Mouse (Mus musculus) heart, embryonic 14.5 days (tissue): Measurements from ENCODE around the gene Ccdc88b. TPM values are rescaled to one million over a fixed set of nuclear protein-coding genes. Genes with fewer than 3 reads are reported as not detected.

ENCODE experiments used
- ATAC-seq: fragments of 200-750 bp; cut with Nextera tagmentation; 2 replicates; pipeline ENCODE4 v1.8.0; 2017; ENCODE audit warnings: low read depth, moderate TSS enrichment; ENCODE audit not compliant: insufficient number of reproducible peaks, insufficient read depth, low FRiP score
- H3K27ac ChIP-seq, 2 experiments: fragments of 200-500 bp in 1 of 2; fragments of 300-500 bp in 1 of 2; sonication (generic) in 1 of 2; replicated peaks in 1 of 2; 2 replicates each; pipeline ENCODE4 v1.5.1; 2012 to 2014; ENCODE audit warnings: low read depth in 2 of 2, low read length in 2 of 2, control low read depth in 1 of 2, mild to moderate bottlenecking in 1 of 2, mixed read lengths in 1 of 2; ENCODE audit not compliant: control insufficient read depth in 1 of 2, insufficient read depth in 1 of 2
- H3K27me3 ChIP-seq: fragments of 300-500 bp; sonication (generic); 2 replicates; pipeline ENCODE4 v1.6.1; 2014; ENCODE audit warnings: mild to moderate bottlenecking, low read length, control low read depth; ENCODE audit not compliant: control insufficient read depth, insufficient read depth
- H3K36me3 ChIP-seq: fragments of 300-500 bp; sonication (generic); 2 replicates; pipeline ENCODE4 v1.6.1; 2014; ENCODE audit warnings: mild to moderate bottlenecking, control low read depth, low read length, mixed read lengths; ENCODE audit not compliant: control insufficient read depth, insufficient read depth
- H3K4me1 ChIP-seq, 2 experiments: fragments of 200-500 bp in 1 of 2; fragments of 300-500 bp in 1 of 2; sonication (generic) in 1 of 2; 2 replicates each; pipeline ENCODE4 v1.6.1; 2012 to 2014; ENCODE audit warnings: low read length in 2 of 2, control low read depth in 1 of 2, mixed read lengths in 1 of 2; ENCODE audit not compliant: control insufficient read depth in 2 of 2, insufficient read depth in 2 of 2
- H3K4me2 ChIP-seq: fragments of 300-500 bp; sonication (generic); 2 replicates; pipeline ENCODE4 v1.6.1; 2014; ENCODE audit warnings: mild to moderate bottlenecking, low read length
- H3K4me3 ChIP-seq, 2 experiments: fragments of 200-500 bp in 1 of 2; fragments of 300-500 bp in 1 of 2; sonication (generic) in 1 of 2; 2 replicates each; pipeline ENCODE4 v1.5.1; 2012 to 2014; ENCODE audit warnings: low read length in 2 of 2, mild to moderate bottlenecking in 2 of 2, control low read depth in 1 of 2, low read depth in 1 of 2, moderate library complexity in 1 of 2; ENCODE audit not compliant: control insufficient read depth in 1 of 2, insufficient read depth in 1 of 2
- H3K9ac ChIP-seq: fragments of 300-500 bp; sonication (generic); 2 replicates; pipeline ENCODE4 v1.6.1; 2014; ENCODE audit warnings: mild to moderate bottlenecking, low read length
- H3K9me3 ChIP-seq: fragments of 300-500 bp; sonication (generic); 2 replicates; pipeline ENCODE4 v1.6.1; 2016; ENCODE audit warnings: low read length, control low read depth; ENCODE audit not compliant: control insufficient read depth
- WGBS: fragments of 180-500 bp; shearing (Covaris S2); extraction: QIAGEN DNeasy Blood & Tissue Kit; methylation state at CpG from one replicate; pipeline ENCODE4 v1.1.7; 2014; 5-methylcytosine and 5-hydroxymethylcytosine counted together
- polyA plus RNA-seq: library from polyadenylated mRNA; unstranded; fragments of >200 nt; fragmentation: Nextera tagmentation; extraction: Ambion mirVana; gene quantifications from 2 replicates; pipeline ENCODE4 v1.2.1, GENCODE M21; 2014

Ccdc88b gene
- polyA plus RNA-seq, 1 experiment from 2014 or later = 0.22 TPM

DNA sequence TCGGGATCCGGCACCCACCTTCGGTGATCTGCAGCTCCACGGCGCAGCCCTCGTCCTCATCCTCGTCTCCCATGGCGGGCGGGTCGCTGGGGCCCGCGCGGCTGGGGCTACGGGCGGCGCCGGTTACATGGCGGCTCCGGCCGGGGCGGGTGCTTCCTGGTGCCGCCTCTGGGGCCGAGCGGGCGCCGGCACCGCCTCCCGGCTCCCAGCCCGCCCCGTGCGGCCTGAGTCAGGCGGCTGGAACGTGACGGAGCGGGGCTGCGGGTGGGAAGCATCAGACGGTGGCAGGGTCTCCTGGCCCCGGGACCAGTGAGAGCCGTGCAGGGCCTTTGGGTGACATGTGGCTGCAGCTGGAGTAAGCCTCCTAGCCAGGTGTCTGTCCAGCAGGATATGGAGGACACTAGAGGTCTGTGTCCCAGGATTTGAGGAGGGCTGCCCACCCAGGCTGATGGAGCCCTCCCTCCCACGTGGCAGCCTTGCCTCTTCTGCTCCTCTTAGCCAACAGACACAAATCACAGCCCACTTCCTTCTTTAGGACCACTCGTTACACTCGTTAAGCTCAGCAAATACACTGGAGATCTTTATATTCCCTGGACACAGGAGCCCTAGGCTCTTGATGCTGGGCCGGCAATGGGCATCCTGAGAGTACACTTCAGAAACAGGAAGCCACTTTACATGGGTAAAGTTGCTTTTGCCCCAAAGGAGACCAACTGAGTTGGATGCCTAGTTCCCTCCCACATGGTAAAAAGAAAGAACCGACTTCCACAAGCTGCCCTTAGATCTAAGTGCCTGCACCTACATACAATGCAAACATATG is 17.3 kb downstream of the Ccdc88b start, which contains the start of gene Rps6ka4:
TSS of gene Rps6ka4 (minus strand) at position 162 of the 817 bp plus-strand sequence.
- peak within 1 kb of the TSS; percentile 83 for H3K9ac ChIP-seq
- peak; percentile 86 for ATAC-seq
- H3K36me3 ChIP-seq = peaks cover 29% of the 10 kb centered on the region
- WGBS = 2% methylated on average over 36 of the region's 44 CpGs
- H3K27me3 ChIP-seq = peaks cover 23% of the 10 kb centered on the region
- peak within 1 kb of the TSS; percentile 99 for H3K4me2 ChIP-seq
- 0 out of 4 replicates have a peak within 1 kb of the TSS, but pooled peaks of 1 of the 2 experiments have one; percentile 48 for H3K27ac ChIP-seq
- H3K4me3 ChIP-seq = peak within 1 kb of the TSS; percentile 68 to 79
- H3K4me1 ChIP-seq = peaks cover 6% of the 10 kb centered on the region in 2 experiments; a peak in 2 of 4 replicates
- no peaks in the 10 kb centered on the region for H3K9me3 ChIP-seq

DNA sequence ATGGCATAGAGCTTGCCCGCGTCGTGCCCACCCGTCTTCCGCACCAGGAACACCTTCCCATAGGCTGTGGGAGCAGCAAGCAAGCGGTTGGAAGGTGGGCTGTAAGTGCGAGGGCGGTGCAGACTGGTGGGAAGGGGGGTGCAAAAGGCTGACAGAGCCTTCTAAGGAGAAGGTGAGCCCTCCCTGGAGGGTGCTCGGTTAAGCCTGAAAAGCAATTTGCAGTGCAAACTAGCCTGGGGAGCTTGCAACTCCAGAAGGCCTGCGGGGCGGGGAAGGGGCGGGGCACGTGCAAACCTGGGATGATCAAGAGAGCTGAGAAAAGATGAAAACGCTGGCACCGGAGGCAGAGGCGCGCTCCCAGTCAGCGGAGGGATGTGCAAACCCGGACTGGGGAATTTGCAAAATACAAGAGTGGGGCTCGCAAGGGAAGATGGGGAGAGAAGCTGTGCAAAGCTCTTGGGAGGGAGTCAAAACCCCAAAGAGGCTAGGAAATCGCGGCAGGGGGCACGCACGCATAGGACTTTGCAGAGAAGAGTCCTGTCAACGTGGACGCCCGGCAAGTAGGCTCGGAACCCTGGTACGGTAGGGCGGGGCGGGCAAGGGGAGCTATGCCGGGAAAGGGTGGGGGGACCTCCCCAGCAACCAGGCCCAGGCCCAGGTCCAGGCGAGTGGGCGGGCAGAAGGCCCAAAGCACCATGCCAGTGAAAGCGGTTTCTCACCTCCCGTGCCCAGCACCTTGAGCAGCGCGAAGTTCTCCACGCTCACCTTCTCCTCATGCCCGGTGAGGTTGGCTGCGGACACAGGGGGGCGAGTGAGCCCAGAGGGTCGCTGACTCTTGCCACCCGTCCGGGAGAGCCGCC is 18.2 kb downstream of the Ccdc88b start:
- Histone ChIP-seq H3K9me3 (no peaks in the 10 kb centered on the region), H3K27me3 (peaks cover 17% of the 10 kb centered on the region), H3K4me3 (peak overlapping the region; percentile 68 to 79), H3K4me1 (peaks cover 6% of the 10 kb centered on the region in 2 experiments; a peak in 2 of 4 replicates), H3K27ac (0 out of 4 replicates have a peak overlapping the region, but pooled peaks of 1 of the 2 experiments have one; percentile 48), H3K9ac (peak overlapping the region; percentile 83), H3K36me3 (peaks cover 31% of the 10 kb centered on the region), H3K4me2 (peak overlapping the region; percentile 99)
- peak; percentile 37; the same call in 1 of the 2 replicates for ATAC-seq
- WGBS = 3% methylated on average over 46 of the region's 46 CpGs

DNA sequence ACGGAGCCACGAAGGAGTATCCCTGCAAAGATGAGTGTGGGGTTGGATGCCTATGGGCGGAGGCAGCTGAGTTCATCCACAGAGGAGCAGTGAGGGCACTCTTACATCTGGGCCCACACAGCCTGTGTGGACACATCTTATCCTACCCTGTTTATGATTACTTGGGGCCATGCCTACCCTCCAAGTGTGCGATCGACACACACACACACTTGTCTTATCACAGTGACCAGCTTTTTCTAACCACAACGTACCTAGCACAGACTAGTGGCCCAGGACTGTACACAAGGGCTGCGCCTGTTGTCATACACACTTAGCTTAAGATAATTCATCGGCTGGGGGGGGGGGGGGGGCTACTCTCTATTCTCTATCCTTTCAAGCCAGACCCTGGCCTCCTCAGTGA is 25.6 kb downstream of the Ccdc88b start:
- H3K4me2 ChIP-seq = no peak overlapping the region
- no peak overlapping the region for H3K9ac ChIP-seq
- peaks cover 38% of the 10 kb centered on the region for H3K27me3 ChIP-seq
- H3K4me1 ChIP-seq = peaks cover 0 to 9% of the 10 kb centered on the region in 2 experiments; a peak in 3 of 4 replicates
- H3K27ac ChIP-seq = no peak overlapping the region
- H3K9me3 ChIP-seq = no peaks in the 10 kb centered on the region
- H3K4me3 ChIP-seq = no peak overlapping the region
- WGBS = 87% methylated on average over 8 of the region's 8 CpGs
- ATAC-seq = no peak
- H3K36me3 ChIP-seq = peaks cover 56% of the 10 kb centered on the region

DNA sequence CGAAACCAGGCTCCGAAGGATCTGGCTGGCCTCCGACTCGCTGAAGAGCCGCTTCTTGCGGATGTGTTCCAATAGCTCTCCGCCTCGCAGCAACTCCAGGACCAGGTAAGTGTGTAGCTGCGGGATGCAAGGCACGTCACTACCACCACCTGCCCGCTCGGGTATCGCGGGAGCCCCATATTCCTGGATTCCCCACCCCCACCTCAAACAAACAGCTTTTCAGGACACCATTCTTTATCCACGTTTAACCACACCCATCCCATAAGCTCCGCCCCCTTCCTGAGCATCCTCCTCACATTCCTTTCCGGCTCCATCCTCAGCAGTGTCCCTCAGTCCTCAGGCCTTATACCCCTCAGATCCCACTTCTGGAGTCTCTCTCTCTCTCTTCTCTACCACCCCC is 26.7 kb downstream of the Ccdc88b start:
- no peaks in the 10 kb centered on the region for H3K9me3 ChIP-seq
- H3K4me1 ChIP-seq = peaks cover 0 to 9% of the 10 kb centered on the region in 2 experiments; a peak in 3 of 4 replicates
- no peak for ATAC-seq
- H3K27me3 ChIP-seq = peaks cover 38% of the 10 kb centered on the region
- H3K9ac ChIP-seq = no peak overlapping the region
- WGBS = 35% methylated on average over 17 of the region's 17 CpGs
- H3K4me2 ChIP-seq = peak overlapping the region; percentile 21; the same call in 1 of the 2 replicates
- H3K36me3 ChIP-seq = peaks cover 46% of the 10 kb centered on the region
- H3K4me3 ChIP-seq = no peak overlapping the region
- H3K27ac ChIP-seq = no peak overlapping the region

DNA sequence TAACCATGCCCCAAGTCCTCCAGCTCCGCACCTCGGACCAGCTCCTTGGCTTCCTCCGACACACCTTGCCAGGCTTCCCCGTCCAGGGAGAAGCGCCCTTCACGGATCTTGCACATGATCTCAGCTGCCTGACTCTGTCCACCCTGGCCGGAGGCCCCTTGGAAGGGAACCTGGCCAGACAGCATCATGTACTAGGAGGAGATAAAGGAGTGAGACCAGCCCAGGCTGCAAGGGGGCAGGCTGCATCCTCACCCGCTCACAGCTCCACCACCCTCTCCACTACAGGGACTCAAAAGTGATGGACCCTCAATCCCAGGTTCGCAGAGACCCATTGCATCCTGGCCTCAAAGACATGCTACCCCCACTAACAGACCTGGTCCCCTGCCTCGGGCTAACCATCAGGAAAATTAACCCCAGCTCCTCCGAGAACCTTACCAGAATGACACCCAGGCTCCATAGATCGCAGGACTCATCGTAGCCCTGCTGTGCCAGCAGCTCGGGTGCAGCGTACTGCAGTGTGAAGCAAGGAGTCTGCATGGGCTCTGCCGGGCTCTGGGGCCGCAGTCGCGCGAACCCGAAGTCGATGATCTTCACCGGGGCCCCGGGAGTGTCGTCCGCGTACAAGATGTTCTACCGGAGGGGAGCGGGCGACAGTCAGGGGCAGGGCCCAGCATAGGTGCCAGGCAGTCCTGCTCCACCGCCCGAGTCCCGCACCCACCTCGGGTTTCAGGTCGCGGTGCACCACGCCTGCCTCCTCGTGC is 27.3 kb downstream of the Ccdc88b start:
- H3K36me3 ChIP-seq = peaks cover 40% of the 10 kb centered on the region
- H3K4me3 ChIP-seq = peak overlapping the region in 1 of 2 experiments; percentile 22; a peak in 2 of 4 replicates
- H3K4me1 ChIP-seq = peaks cover 0 to 9% of the 10 kb centered on the region in 2 experiments; a peak in 3 of 4 replicates
- peaks cover 38% of the 10 kb centered on the region for H3K27me3 ChIP-seq
- H3K4me2 ChIP-seq = peak overlapping the region; percentile 44
- no peak for ATAC-seq
- 24% methylated on average over 38 of the region's 38 CpGs for WGBS
- no peaks in the 10 kb centered on the region for H3K9me3 ChIP-seq
- no peak overlapping the region for H3K27ac ChIP-seq
- H3K9ac ChIP-seq = no peak overlapping the region

DNA sequence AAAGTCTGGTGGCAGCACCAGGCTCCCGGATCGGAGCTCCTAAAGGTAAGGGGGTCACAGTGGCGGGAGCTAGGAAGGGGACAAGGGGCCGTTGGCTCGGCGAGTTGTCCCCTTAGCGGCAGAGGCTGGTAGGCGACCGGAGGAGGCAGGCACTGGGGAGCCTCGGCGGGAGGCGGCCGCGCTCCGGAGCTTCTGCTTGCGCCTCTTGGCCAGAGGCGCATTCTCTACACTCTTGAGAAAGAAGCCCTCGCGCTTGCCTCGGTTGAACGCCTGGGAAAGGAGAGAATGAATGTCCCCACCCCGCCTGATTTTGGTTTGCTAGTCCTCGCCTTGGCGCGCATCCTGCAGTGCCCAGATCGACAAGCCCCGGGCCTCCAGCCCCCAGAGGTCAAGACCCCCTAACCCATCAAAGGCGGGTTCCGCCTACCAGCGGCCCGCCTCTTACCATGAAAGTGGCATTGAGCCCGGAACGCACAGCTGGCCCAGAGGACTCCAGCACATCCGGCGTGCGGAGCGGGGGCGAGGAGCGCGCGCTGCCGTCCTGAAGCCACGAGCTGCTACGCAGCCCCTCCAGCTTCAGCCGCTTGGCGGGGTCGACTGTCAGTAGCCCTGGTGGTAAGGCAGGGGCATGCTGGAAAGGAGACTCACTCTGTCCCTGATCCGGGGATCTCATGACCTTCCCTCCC is 28.0 kb downstream of the Ccdc88b start:
- 15% methylated on average over 48 of the region's 48 CpGs for WGBS
- Histone ChIP-seq H3K27ac (no peak overlapping the region), H3K4me3 (peak overlapping the region in 1 of 2 experiments; percentile 22; a peak in 2 of 4 replicates), H3K36me3 (peaks cover 39% of the 10 kb centered on the region), H3K9me3 (no peaks in the 10 kb centered on the region), H3K4me2 (peak overlapping the region; percentile 44), H3K9ac (no peak overlapping the region), H3K27me3 (peaks cover 38% of the 10 kb centered on the region), H3K4me1 (peaks cover 0 to 9% of the 10 kb centered on the region in 2 experiments; a peak in 3 of 4 replicates)
- ATAC-seq = no peak
